Mouse (Mus musculus): ENCODE measurements around the gene Polr2b. TPM values are rescaled to one million over a fixed set of nuclear protein-coding genes. Genes with fewer than 3 reads are reported as not detected.

The Polr2b gene
- polyA plus RNA-seq, 1 experiment from 2014 or later: 102 TPM

DNA sequence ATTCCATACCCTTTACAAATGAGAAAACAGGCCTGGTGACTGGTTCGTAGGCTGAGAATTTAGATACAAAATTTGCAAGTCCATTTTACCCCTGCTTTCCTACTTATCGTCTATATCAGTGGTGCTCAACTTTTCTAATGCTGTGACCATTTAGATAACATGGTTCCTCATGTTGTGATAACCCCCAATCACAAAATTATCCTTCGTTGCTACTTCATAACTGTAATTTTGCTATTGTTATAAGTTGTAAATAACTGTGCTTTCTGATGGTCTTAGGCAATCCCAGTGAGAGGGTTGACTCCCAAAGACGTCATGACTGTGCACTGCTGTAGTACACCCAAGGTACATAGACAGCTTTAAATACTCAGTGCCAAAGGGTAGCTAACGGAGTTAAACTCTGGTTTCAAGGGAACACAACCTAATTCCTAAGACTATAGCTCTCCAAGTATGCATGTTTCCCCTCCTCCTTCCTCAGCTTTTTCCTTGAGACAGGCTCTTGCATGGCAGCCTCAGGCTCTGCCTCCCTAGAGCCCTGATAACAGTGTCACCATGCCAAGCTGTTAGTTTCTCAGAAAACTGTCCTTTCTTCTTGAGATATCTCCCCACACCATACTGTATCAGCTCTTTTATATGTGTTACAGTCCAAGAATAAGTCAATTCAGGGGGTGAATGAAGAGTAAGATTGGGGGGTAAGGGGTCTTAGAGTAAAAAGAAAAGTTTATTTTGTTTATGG, 2.0 kb upstream of the Polr2b start:
- Histone ChIP-seq H3K9me3 (no peaks in the 10 kb centered on the region), H3K4me1 (peaks cover 34% of the 10 kb centered on the region), H3K9ac (peak overlapping the region; percentile 84), H3K36me3 (replicated peaks) (peaks cover 41% of the 10 kb centered on the region), H3K4me3 (replicated peaks) (peak overlapping the region; percentile 95), H3K27me3 (no peaks in the 10 kb centered on the region), H3K4me2 (peak overlapping the region; percentile 99), H3K27ac (no peak overlapping the region)
- 89% methylated on average over 5 of the region's 5 CpGs for WGBS
- ATAC-seq (ENCODE audit: low FRiP score): no peak

DNA sequence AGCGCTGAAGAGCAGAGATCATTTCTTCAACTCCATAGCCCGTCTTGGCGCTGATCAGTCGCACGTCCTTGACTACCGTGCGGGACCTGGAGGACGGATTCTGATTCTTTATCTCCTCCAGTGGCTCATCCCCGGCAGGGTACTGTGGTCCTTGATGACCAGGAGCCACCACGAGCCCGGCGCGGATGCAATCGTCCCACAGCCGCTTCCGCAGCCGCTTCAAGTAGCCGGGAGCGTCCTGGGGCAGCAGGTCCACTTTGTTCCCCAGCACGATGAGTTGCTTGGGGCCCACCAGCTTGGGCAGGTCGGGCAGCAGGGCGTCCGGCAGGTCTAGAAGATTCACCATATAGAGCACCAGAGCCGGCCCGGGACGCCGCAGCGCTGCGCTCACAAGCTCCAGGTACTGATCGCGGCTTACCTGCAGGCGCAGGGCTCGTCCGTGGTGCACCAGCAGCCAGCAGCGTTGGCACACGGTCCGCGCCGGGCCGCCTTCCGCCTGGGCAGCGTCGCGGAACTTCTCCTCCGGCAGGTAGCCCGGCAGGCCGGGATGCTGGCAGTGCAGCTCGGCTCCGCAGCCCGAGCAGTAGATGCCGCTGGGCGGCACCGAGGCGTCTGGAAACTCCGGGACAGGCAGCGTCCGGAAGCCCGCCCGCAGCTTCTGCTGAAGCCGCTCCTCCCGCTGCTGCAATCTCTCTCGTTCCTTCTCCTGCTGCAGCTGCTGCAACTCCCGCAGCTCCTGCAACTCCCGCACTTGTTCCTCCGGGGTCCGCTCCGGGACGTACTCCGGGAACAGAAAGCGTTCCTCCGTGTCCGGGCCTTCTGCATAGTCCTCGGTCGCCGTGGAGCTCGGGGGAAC, 668 bp upstream of the Polr2b start:
- Histone ChIP-seq H3K4me1 (peaks cover 34% of the 10 kb centered on the region), H3K9ac (peak overlapping the region; percentile 84), H3K4me2 (peak overlapping the region; percentile 99), H3K27ac (peak overlapping the region; percentile 90), H3K27me3 (no peaks in the 10 kb centered on the region), H3K4me3 (replicated peaks) (peak overlapping the region; percentile 95), H3K36me3 (replicated peaks) (peaks cover 45% of the 10 kb centered on the region), H3K9me3 (no peaks in the 10 kb centered on the region)
- WGBS: under 1% methylated on average over 76 of the region's 76 CpGs
- ATAC-seq (ENCODE audit: low FRiP score): peak; percentile 39

- no peaks in the 10 kb centered on the region for H3K27me3 ChIP-seq
- no peak overlapping the region for H3K27ac ChIP-seq
- no peak overlapping the region for H3K9ac ChIP-seq
- no peak overlapping the region for H3K4me2 ChIP-seq
- H3K4me3 ChIP-seq (replicated peaks): no peak overlapping the region
- peaks cover 15% of the 10 kb centered on the region for H3K4me1 ChIP-seq
- peaks cover 56% of the 10 kb centered on the region for H3K36me3 ChIP-seq (replicated peaks)
- no peaks in the 10 kb centered on the region for H3K9me3 ChIP-seq
- WGBS: 92% methylated on average over 4 of the region's 4 CpGs
- no peak for ATAC-seq (ENCODE audit: low FRiP score)
Observed at GRCm38 (mm10) chr5:77314206-77314605, 4.3 kb downstream of the Polr2b start.

DNA sequence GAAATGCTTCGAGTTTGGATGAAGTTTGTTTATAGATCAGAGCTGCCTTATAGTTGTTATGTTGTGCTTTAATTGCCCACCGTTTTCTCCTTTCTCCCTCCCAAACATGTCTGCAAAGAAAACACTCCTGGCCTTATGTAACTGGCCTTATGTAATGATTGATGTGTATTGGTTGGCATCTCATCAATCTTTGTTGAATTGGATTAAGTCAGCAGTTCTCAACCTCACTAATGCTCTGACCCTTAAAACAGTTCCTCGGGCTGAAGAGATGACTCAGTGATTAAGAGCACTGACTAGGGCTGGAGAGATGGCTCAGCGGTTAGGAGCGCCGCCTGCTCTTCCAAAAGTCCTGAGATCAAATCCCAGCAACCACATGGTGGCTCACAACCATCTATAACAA, 5.0 kb downstream of the Polr2b start:
- Histone ChIP-seq H3K36me3 (replicated peaks) (peaks cover 60% of the 10 kb centered on the region), H3K4me1 (peaks cover 15% of the 10 kb centered on the region), H3K4me3 (replicated peaks) (no peak overlapping the region), H3K9me3 (no peaks in the 10 kb centered on the region), H3K27me3 (no peaks in the 10 kb centered on the region), H3K9ac (no peak overlapping the region), H3K27ac (no peak overlapping the region), H3K4me2 (no peak overlapping the region)
- no peak for ATAC-seq (ENCODE audit: low FRiP score)
- 95% methylated on average over 6 of the region's 6 CpGs for WGBS

- WGBS: 82% methylated on average over 1 of the region's 1 CpGs
- no peak for ATAC-seq (ENCODE audit: low FRiP score)
- Histone ChIP-seq H3K9ac (no peak overlapping the region), H3K4me3 (replicated peaks) (no peak overlapping the region), H3K27ac (no peak overlapping the region), H3K4me2 (no peak overlapping the region), H3K9me3 (no peaks in the 10 kb centered on the region), H3K36me3 (replicated peaks) (peaks cover 88% of the 10 kb centered on the region), H3K4me1 (no peaks in the 10 kb centered on the region), H3K27me3 (no peaks in the 10 kb centered on the region)
Observed at GRCm38 (mm10) chr5:77324936-77325335, 15.0 kb downstream of the Polr2b start.

DNA sequence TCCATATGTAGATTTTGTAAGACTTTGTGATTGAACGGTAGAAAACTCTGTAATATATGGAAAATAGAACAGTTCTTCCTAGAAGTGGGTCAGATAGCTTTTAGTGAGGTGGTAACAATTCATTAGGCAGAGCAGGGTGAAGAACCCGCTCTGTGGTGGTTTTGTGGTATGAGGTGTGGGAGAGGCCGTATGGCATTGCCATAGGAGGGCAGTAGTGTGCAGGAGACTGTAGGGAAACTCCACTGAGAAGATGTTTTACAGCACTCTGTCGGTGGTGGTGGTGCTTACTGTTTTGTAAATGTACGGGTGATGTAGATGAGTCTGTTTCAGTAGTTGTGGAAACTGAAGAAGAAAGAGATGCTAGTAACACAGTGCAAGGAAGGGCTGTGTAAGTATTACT, 20.2 kb downstream of the Polr2b start:
- H3K27me3 ChIP-seq: no peaks in the 10 kb centered on the region
- no peaks in the 10 kb centered on the region for H3K4me1 ChIP-seq
- H3K4me3 ChIP-seq (replicated peaks): no peak overlapping the region
- no peak overlapping the region for H3K27ac ChIP-seq
- H3K4me2 ChIP-seq: no peak overlapping the region
- no peak for ATAC-seq (ENCODE audit: low FRiP score)
- no peaks in the 10 kb centered on the region for H3K9me3 ChIP-seq
- H3K9ac ChIP-seq: no peak overlapping the region
- peaks cover 84% of the 10 kb centered on the region for H3K36me3 ChIP-seq (replicated peaks)
- 86% methylated on average over 5 of the region's 5 CpGs for WGBS

DNA sequence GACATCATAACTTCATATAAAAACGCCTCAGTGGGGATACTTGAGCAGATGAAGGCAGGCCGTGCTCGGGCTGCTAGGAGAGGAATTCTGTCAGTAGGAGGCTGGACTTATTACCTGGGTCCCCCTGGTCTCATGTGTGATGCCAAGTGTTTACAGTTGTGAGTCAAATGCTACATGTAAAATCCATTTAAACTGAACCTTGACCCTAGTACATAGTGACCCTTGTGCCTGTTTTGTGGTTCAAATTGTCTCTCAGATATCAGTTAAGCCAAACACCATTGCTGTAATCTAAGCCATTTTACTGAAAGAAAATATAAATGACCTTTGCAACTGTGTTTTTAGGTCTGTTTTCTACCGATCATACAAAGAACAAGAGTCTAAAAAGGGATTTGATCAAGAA, 30.1 kb downstream of the Polr2b start:
- H3K9ac ChIP-seq: no peak overlapping the region
- ATAC-seq (ENCODE audit: low FRiP score): no peak
- H3K9me3 ChIP-seq: no peaks in the 10 kb centered on the region
- H3K36me3 ChIP-seq (replicated peaks): peaks cover 95% of the 10 kb centered on the region
- no peaks in the 10 kb centered on the region for H3K27me3 ChIP-seq
- H3K4me3 ChIP-seq (replicated peaks): no peak overlapping the region
- no peak overlapping the region for H3K4me2 ChIP-seq
- WGBS: 92% methylated on average over 4 of the region's 4 CpGs
- no peak overlapping the region for H3K27ac ChIP-seq
- H3K4me1 ChIP-seq: no peaks in the 10 kb centered on the region

- H3K9me3 ChIP-seq: no peaks in the 10 kb centered on the region
- H3K4me3 ChIP-seq (replicated peaks): no peak overlapping the region
- no peaks in the 10 kb centered on the region for H3K27me3 ChIP-seq
- no peak overlapping the region for H3K4me2 ChIP-seq
- ATAC-seq (ENCODE audit: low FRiP score): no peak
- WGBS: 97% methylated on average over 8 of the region's 8 CpGs
- no peaks in the 10 kb centered on the region for H3K4me1 ChIP-seq
- no peak overlapping the region for H3K9ac ChIP-seq
- peaks cover 62% of the 10 kb centered on the region for H3K36me3 ChIP-seq (replicated peaks)
- H3K27ac ChIP-seq: no peak overlapping the region
Observed at GRCm38 (mm10) chr5:77348901-77349300, 39.0 kb downstream of the Polr2b start.

- WGBS: 93% methylated on average over 15 of the region's 15 CpGs
- no peak overlapping the region for H3K27ac ChIP-seq
Observed at GRCm38 (mm10) chr5:77349971-77350658, 40.2 kb downstream of the Polr2b start.

DNA sequence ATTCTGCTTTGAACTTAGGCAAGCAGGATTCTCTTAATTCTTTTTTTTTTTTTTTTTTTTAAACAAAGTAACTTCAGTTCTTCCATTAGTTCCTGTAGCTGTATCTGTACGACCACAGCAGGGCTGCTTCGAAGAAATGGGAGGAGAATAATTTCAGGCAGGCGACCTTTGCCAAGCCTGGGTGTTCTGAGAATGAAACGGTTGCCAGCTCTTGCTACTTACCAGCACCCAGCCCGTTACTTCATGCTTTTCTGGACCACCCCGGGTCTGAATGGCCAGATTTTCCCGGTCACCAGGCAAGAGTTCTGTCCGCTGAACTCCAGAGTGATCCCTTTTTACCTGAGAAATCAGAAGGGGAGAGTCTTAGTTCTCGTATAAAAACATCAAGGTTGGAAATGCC, 41.7 kb downstream of the Polr2b start:
- Histone ChIP-seq H3K4me2 (no peak overlapping the region), H3K4me3 (replicated peaks) (no peak overlapping the region), H3K9me3 (no peaks in the 10 kb centered on the region), H3K36me3 (replicated peaks) (peaks cover 38% of the 10 kb centered on the region), H3K4me1 (peaks cover 3% of the 10 kb centered on the region; the same call in 1 of the 2 replicates), H3K27me3 (peaks cover 13% of the 10 kb centered on the region; the same call in 1 of the 2 replicates), H3K27ac (no peak overlapping the region), H3K9ac (no peak overlapping the region)
- ATAC-seq (ENCODE audit: low FRiP score): no peak
- 75% methylated on average over 9 of the region's 9 CpGs for WGBS

More at GRCm38 (mm10) chr5:77349971-77350658, 40.2 kb downstream of the Polr2b start:
- Histone ChIP-seq H3K4me1 (peaks cover 3% of the 10 kb centered on the region; the same call in 1 of the 2 replicates), H3K9ac (no peak overlapping the region), H3K9me3 (no peaks in the 10 kb centered on the region), H3K27me3 (peaks cover 3% of the 10 kb centered on the region; the same call in 1 of the 2 replicates), H3K36me3 (replicated peaks) (peaks cover 51% of the 10 kb centered on the region), H3K4me3 (replicated peaks) (no peak overlapping the region), H3K4me2 (no peak overlapping the region)
- no peak for ATAC-seq (ENCODE audit: low FRiP score)

GRCm38 (mm10) chr5:77354361-77354787, 44.4 kb downstream of the Polr2b start:
- Histone ChIP-seq H3K4me1 (peaks cover 12% of the 10 kb centered on the region), H3K27ac (no peak overlapping the region), H3K9ac (no peak overlapping the region), H3K4me2 (peak overlapping the region; percentile 42), H3K36me3 (replicated peaks) (peaks cover 12% of the 10 kb centered on the region), H3K27me3 (peaks cover 16% of the 10 kb centered on the region; the same call in 1 of the 2 replicates), H3K4me3 (replicated peaks) (peak overlapping the region; percentile 13), H3K9me3 (no peaks in the 10 kb centered on the region)
- WGBS: 10% methylated on average over 16 of the region's 16 CpGs
- peak; percentile 81 for ATAC-seq (ENCODE audit: low FRiP score)

All from forebrain, embryonic 12.5 days (tissue).